In genomic region chr6:108487300-108487835, GRCm38 (mm10) we compare ENCODE assay signal across 22 mouse cellular contexts.
DNase-seq lines count a peak whose midpoint lies in the region; ATAC-seq and TF ChIP-seq lines count a peak whose summit lies in the region.
"Had no signal": no experiment of that assay in that cellular context is flagged by ENCODE, and none has a peak within 500 bp of the region (broad histone marks: within the 10 kb centered on the region; RNA-seq: fewer than 3 reads in every experiment).

No protein-coding gene starts in this region.

- H3K9me3 ChIP-seq in lung, postnatal 0 days (ENCODE audit: low read length): no peaks in the 10 kb centered on the region
- H3K9me3 ChIP-seq: embryonic facial prominence, embryonic 15.5 days; G1E; limb, embryonic 13.5 days; midbrain, embryonic 10.5 days had no signal

- H3K4me2 ChIP-seq in lung, postnatal 0 days (replicated peaks; ENCODE audit: low read depth, low read length): no peak overlapping the region
- H3K4me2 ChIP-seq: embryonic facial prominence, embryonic 15.5 days; limb, embryonic 13.5 days had no signal

- ATAC-seq in lung, postnatal 0 days: peak; percentile 39
- ATAC-seq: forebrain, embryonic 16.5 days; inflammation-experienced regulatory T-cells, adult 6 months had no signal

- TF ChIP-seq CTCF in liver, adult 2 months (IDR thresholded peaks at IDR 0.05; ENCODE audit: low read depth, low read length): no peak
- TF ChIP-seq CTCF in lung, postnatal 0 days (IDR thresholded peaks at IDR 0.05): no peak
- TF ChIP-seq CTCF in small intestine, adult 2 months (IDR thresholded peaks at IDR 0.05; ENCODE audit: extremely low read depth, insufficient read length, insufficient replicate concordance, low read depth, low read length): no peak

- peak overlapping the region; percentile 73 for H3K27ac ChIP-seq in liver, adult 2 months (replicated peaks; ENCODE audit: insufficient read depth, low read depth, low read length)
- no peak overlapping the region for H3K27ac ChIP-seq in lung, postnatal 0 days (ENCODE audit: low read length)
- peak overlapping the region; percentile 80 for H3K27ac ChIP-seq in small intestine, adult 2 months (ENCODE audit: insufficient read depth, low read depth, low read length)
- H3K27ac ChIP-seq: embryonic facial prominence, embryonic 15.5 days; layer of hippocampus, adult 2 months; limb, embryonic 13.5 days; macrophage; midbrain, embryonic 10.5 days had no signal

- WGBS in liver, adult 2 months: 65% methylated on average over 10 of the region's 10 CpGs
- WGBS in lung, postnatal 0 days: 11% methylated on average over 10 of the region's 10 CpGs
- WGBS in small intestine, adult 2 months: 20% methylated on average over 10 of the region's 10 CpGs

- no peak overlapping the region for H3K4me3 ChIP-seq in liver, adult 2 months (ENCODE audit: insufficient read depth, low read depth, low read length)
- H3K4me3 ChIP-seq in lung, postnatal 0 days (ENCODE audit: low read depth, low read length): no peak overlapping the region
- H3K4me3 ChIP-seq in small intestine, adult 2 months (ENCODE audit: low read depth, low read length): no peak overlapping the region
- H3K4me3 ChIP-seq: embryonic facial prominence, embryonic 15.5 days; layer of hippocampus, adult 2 months; limb, embryonic 13.5 days; midbrain, embryonic 10.5 days had no signal

- H3K9ac ChIP-seq in liver, adult 2 months (ENCODE audit: low read depth, low read length): no peak overlapping the region
- H3K9ac ChIP-seq in lung, postnatal 0 days (replicated peaks; ENCODE audit: low read depth): no peak overlapping the region
- H3K9ac ChIP-seq: embryonic facial prominence, embryonic 15.5 days; limb, embryonic 13.5 days had no signal

- no peak for DNase-seq in liver, adult 2 months (ENCODE audit: extremely low read depth, low read depth, low spot score)
- DNase-seq in liver (no peak), NIH3T3 (ENCODE audit: low read depth) (peak; percentile 65)
- peak; percentile 57 for DNase-seq in lung, postnatal 0 days (ENCODE audit: low spot score)
- DNase-seq in neural tube, embryonic 10.5 days (ENCODE audit: extremely low spot score, low spot score): no peak
- DNase-seq in thymus, postnatal 10 days (ENCODE audit: low spot score in 2 of 2): no peak
- DNase-seq: adrenal gland, postnatal 36 days; cerebellum, adult 11-12 months; cerebellum, postnatal 36 days; gastrocnemius, postnatal 25 days; layer of hippocampus, postnatal 36 days; right cerebral cortex, postnatal 14 days; thymus, postnatal 25 days had no signal

- H3K36me3 ChIP-seq in liver, adult 2 months (ENCODE audit: control insufficient read depth, insufficient read depth, low read length): peaks cover 44% of the 10 kb centered on the region
- 0 out of 2 replicates have a peak, but pooled peaks cover 3% of the 10 kb centered on the region for H3K36me3 ChIP-seq in lung, postnatal 0 days (ENCODE audit: insufficient read depth, low read length)
- no peaks in the 10 kb centered on the region for H3K36me3 ChIP-seq in small intestine, adult 2 months (ENCODE audit: control insufficient read depth, insufficient read depth, low read length)

- TF ChIP-seq EP300 in lung, postnatal 0 days (IDR thresholded peaks at IDR 0.05): no peak; the same call in 1 of the 2 replicates

- no peak for TF ChIP-seq POLR2A in liver, adult 2 months (IDR thresholded peaks at IDR 0.05; ENCODE audit: extremely low read depth, insufficient read depth, low read length)
- no peak for TF ChIP-seq POLR2A in small intestine, adult 2 months (IDR thresholded peaks at IDR 0.05; ENCODE audit: low read depth, low read length)

- H3K79me2 ChIP-seq in liver, adult 2 months (ENCODE audit: control insufficient read depth, insufficient read depth, low read length): no peaks in the 10 kb centered on the region

- no peaks in the 10 kb centered on the region for H3K27me3 ChIP-seq in liver, adult 2 months (ENCODE audit: control insufficient read depth, insufficient read depth, low read length)
- H3K27me3 ChIP-seq in lung, postnatal 0 days (replicated peaks; ENCODE audit: insufficient read depth, low read length): no peaks in the 10 kb centered on the region
- H3K27me3 ChIP-seq in small intestine, adult 2 months (ENCODE audit: control insufficient read depth, insufficient read depth, low read length): no peaks in the 10 kb centered on the region
- H3K27me3 ChIP-seq: embryonic facial prominence, embryonic 15.5 days; limb, embryonic 13.5 days had no signal

- peaks cover 16% of the 10 kb centered on the region for H3K4me1 ChIP-seq in liver, adult 2 months (ENCODE audit: control insufficient read depth, insufficient read depth, low read length)
- H3K4me1 ChIP-seq in lung, postnatal 0 days (ENCODE audit: insufficient read depth, low read depth, low read length): no peaks in the 10 kb centered on the region
- H3K4me1 ChIP-seq in small intestine, adult 2 months (ENCODE audit: control insufficient read depth, insufficient read depth, insufficient read length, low read length): peaks cover 26% of the 10 kb centered on the region
- H3K4me1 ChIP-seq: embryonic facial prominence, embryonic 15.5 days; limb, embryonic 13.5 days; midbrain, embryonic 10.5 days had no signal

Comparison
In these comparisons a context has a peak if more than half of its experiments do, and no peak if none do; other contexts are left out.
1. DNase-seq: peak in NIH3T3 (single experiment) and lung, postnatal 0 days (single experiment); none in liver, adult 2 months (single experiment), liver (single experiment), neural tube, embryonic 10.5 days (single experiment) and thymus, postnatal 10 days (0 of 2).